ENCODE assay signal across 9 mouse cellular contexts in the genomic region with DNA sequence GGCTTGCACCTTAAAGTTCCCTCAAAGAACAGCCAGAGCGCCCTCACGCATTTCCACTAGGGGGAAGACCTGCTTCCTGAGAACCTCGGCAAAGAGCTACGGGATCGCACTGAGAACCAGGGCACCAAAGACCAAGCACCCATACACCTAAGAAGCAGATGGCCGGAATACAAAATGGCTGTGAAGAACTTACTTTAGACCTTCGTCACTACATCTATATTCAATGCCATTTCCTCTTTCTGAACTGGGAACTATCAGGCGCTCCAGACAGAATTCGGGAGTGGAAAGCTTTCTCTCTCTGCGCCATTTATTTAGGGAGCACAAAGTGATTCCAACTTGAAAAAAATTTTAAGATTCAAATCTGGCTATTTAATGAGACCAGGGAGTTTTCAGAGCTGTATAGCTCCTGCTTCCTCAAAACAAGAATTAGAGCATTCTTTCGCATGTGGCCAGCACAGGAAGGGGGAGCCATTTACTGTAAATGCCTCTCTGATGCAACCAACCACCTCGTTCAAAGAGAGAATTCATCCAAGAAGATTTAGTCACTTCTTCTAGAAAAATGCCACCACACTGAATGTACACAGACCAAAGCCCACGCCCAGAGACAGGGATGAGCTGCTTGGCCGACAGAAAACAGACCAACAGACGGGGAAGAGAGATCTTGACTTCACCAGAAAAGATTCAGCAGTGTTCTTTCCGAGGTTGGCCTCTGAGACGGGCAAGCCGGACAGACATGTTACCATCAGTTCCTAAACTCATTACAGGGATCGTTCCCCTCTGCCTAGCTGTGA.
A peak's percentile ranks its signal among the peaks of the same experiment; 100 is the strongest.
DNase-seq lines count a peak whose midpoint lies in the region; ATAC-seq and TF ChIP-seq lines count a peak whose summit lies in the region.
"Had no signal": no experiment of that assay in that cellular context is flagged by ENCODE, and none has a peak within 500 bp of the region (broad histone marks: within the 10 kb centered on the region; RNA-seq: fewer than 3 reads in every experiment).

No protein-coding gene starts in this region.

- no peak overlapping the region for H3K9ac ChIP-seq in limb, embryonic 13.5 days
- H3K9ac ChIP-seq: neural tube, embryonic 13.5 days had no signal

- 69% methylated on average over 19 of the region's 19 CpGs for WGBS in limb, embryonic 13.5 days
- 79% methylated on average over 19 of the region's 19 CpGs for WGBS in midbrain, embryonic 10.5 days

- DNase-seq in frontal cortex, postnatal 25 days (ENCODE audit: low spot score in 2 of 2), result no peak
- DNase-seq in 416B (ENCODE audit: low read depth), result peak; percentile 86
- peak; percentile 24 for DNase-seq in retina, postnatal 1 day
- DNase-seq in kidney, adult 9 months, result no peak
- DNase-seq in midbrain, embryonic 10.5 days (ENCODE audit: low spot score), result no peak

- no peak for TF ChIP-seq CTCF in bone marrow macrophage, adult 2 months (IDR thresholded peaks at IDR 0.05; ENCODE audit: low read depth, low read length)

- H3K27ac ChIP-seq in bone marrow macrophage, adult 2 months (ENCODE audit: insufficient read depth, low read depth, low read length), result peak overlapping the region; percentile 77
- no peak overlapping the region for H3K27ac ChIP-seq in limb, embryonic 13.5 days
- no peak overlapping the region for H3K27ac ChIP-seq in midbrain, embryonic 10.5 days (replicated peaks)
- H3K27ac ChIP-seq: neural tube, embryonic 13.5 days had no signal

- ATAC-seq in frontal cortex, adult (ENCODE audit: low TSS enrichment), result peak; percentile 35
- ATAC-seq in limb, embryonic 13.5 days (ENCODE audit: low FRiP score, low read depth), result no peak

- peaks cover 53% of the 10 kb centered on the region for H3K4me1 ChIP-seq in bone marrow macrophage, adult 2 months (ENCODE audit: control insufficient read depth, insufficient read depth, low read length)
- peaks cover 6% of the 10 kb centered on the region; the same call in 1 of the 2 replicates for H3K4me1 ChIP-seq in limb, embryonic 13.5 days
- H3K4me1 ChIP-seq in midbrain, embryonic 10.5 days, result peaks cover 16% of the 10 kb centered on the region
- H3K4me1 ChIP-seq: neural tube, embryonic 13.5 days had no signal

- TF ChIP-seq POLR2A in bone marrow macrophage, adult 2 months (IDR thresholded peaks at IDR 0.05; ENCODE audit: borderline replicate concordance, low read depth, low read length), result no peak

- H3K36me3 ChIP-seq in limb, embryonic 13.5 days, result no peaks in the 10 kb centered on the region
- H3K36me3 ChIP-seq in midbrain, embryonic 10.5 days, result no peaks in the 10 kb centered on the region
- H3K36me3 ChIP-seq: neural tube, embryonic 13.5 days had no signal

- peak overlapping the region; percentile 53 for H3K4me3 ChIP-seq in bone marrow macrophage, adult 2 months (ENCODE audit: insufficient read depth, low read length)
- 0 out of 2 replicates have a peak overlapping the region, but pooled peaks have one; percentile 3 for H3K4me3 ChIP-seq in limb, embryonic 13.5 days
- H3K4me3 ChIP-seq in midbrain, embryonic 10.5 days, result no peak overlapping the region
- H3K4me3 ChIP-seq: neural tube, embryonic 13.5 days had no signal

- H3K27me3 ChIP-seq in limb, embryonic 13.5 days, result no peaks in the 10 kb centered on the region
- no peaks in the 10 kb centered on the region for H3K27me3 ChIP-seq in midbrain, embryonic 10.5 days (ENCODE audit: low read depth, poor library complexity, severe bottlenecking)
- H3K27me3 ChIP-seq: neural tube, embryonic 13.5 days had no signal

- no peaks in the 10 kb centered on the region for H3K9me3 ChIP-seq in limb, embryonic 13.5 days
- no peaks in the 10 kb centered on the region for H3K9me3 ChIP-seq in midbrain, embryonic 10.5 days (replicated peaks)
- H3K9me3 ChIP-seq: neural tube, embryonic 13.5 days had no signal

- peak overlapping the region; percentile 30 for H3K4me2 ChIP-seq in limb, embryonic 13.5 days (replicated peaks)
- H3K4me2 ChIP-seq: neural tube, embryonic 13.5 days had no signal

Comparison
In these comparisons a context has a peak if more than half of its experiments do, and no peak if none do; other contexts are left out.
1. DNase-seq: peak in 416B (single experiment) and retina, postnatal 1 day (single experiment); none in frontal cortex, postnatal 25 days (0 of 2), kidney, adult 9 months (single experiment) and midbrain, embryonic 10.5 days (single experiment).